Mouse (Mus musculus) kidney, embryonic 14.5 days (tissue): ENCODE data around the gene Tmprss11f. TPM values are rescaled to one million over a fixed set of nuclear protein-coding genes. Genes with fewer than 3 reads are reported as not detected.

ENCODE experiments used
- ATAC-seq: fragments of 200-750 bp; cut with Nextera tagmentation; 2 replicates; pipeline ENCODE4 v1.8.0; 2017; ENCODE audit warnings: moderate number of reproducible peaks, mild to moderate bottlenecking, moderate TSS enrichment, moderate library complexity; ENCODE audit not compliant: low FRiP score, low TSS enrichment
- H3K27ac ChIP-seq: fragments of 300-500 bp; sonication (generic); 2 replicates; pipeline ENCODE4 v1.5.1; 2014; ENCODE audit warnings: low read depth, mild to moderate bottlenecking, low read length, moderate library complexity, mixed read lengths
- H3K27me3 ChIP-seq: fragments of 300-500 bp; sonication (generic); 2 replicates; pipeline ENCODE4 v1.6.1; 2014; ENCODE audit warnings: mild to moderate bottlenecking, low read length; ENCODE audit not compliant: control insufficient read depth, insufficient read depth
- H3K36me3 ChIP-seq: fragments of 300-500 bp; sonication (generic); 2 replicates; pipeline ENCODE4 v1.6.1; 2014; ENCODE audit warnings: low read length, mixed read lengths; ENCODE audit not compliant: control insufficient read depth, insufficient read depth
- H3K4me1 ChIP-seq: fragments of 300-500 bp; sonication (generic); 2 replicates; pipeline ENCODE4 v1.6.1; 2014; ENCODE audit warnings: low read length, mixed read lengths; ENCODE audit not compliant: control insufficient read depth, insufficient read depth
- H3K4me2 ChIP-seq: fragments of 300-500 bp; sonication (generic); replicated peaks from 2 replicates; pipeline ENCODE4 v1.6.1; 2014; ENCODE audit warnings: low read depth, mild to moderate bottlenecking, low read length
- H3K4me3 ChIP-seq: fragments of 300-500 bp; sonication (generic); 2 replicates; pipeline ENCODE4 v1.5.1; 2014; ENCODE audit warnings: mild to moderate bottlenecking, low read length
- H3K9ac ChIP-seq: fragments of 300-500 bp; sonication (generic); 2 replicates; pipeline ENCODE4 v1.6.1; 2014; ENCODE audit warnings: low read depth, mild to moderate bottlenecking, low read length, moderate library complexity
- H3K9me3 ChIP-seq: fragments of 300-500 bp; sonication (generic); 2 replicates; pipeline ENCODE4 v1.6.1; 2016; ENCODE audit warnings: low read length; ENCODE audit not compliant: control insufficient read depth
- WGBS: fragments of 180-500 bp; shearing (Covaris S2); extraction: QIAGEN DNeasy Blood & Tissue Kit; methylation state at CpG from one replicate; pipeline ENCODE4 v1.1.7; 2014; 5-methylcytosine and 5-hydroxymethylcytosine counted together
- polyA plus RNA-seq: library from polyadenylated mRNA; unstranded; fragments of >200 nt; fragmentation: Nextera tagmentation; extraction: Ambion mirVana; gene quantifications from 2 replicates; pipeline ENCODE4 v1.2.1, GENCODE M21; 2014

Tmprss11f gene
- polyA plus RNA-seq, 1 experiment from 2014 or later: not detected

DNA sequence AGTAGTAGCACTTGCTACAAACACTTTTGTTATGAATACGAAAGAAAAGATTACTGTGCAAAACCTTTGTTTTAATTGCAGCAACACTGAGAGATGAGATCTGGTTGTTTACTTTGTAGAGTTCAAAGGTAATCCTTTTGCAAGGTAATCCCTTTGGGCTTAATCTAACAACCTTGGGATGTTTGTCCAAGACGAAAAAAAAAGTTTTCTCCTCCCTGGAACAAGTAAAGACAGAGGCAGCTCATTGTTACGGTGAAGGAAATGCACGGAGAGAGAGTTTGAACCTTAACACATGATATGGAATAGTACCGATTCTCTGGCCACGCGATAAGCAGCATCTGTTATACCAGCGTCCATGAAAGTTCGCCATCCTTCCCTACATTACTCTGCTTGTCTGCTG is 158.4 kb downstream of the Tmprss11f start:
- Histone ChIP-seq H3K9me3 (no peaks in the 10 kb centered on the region), H3K36me3 (no peaks in the 10 kb centered on the region), H3K27ac (no peak overlapping the region), H3K4me3 (no peak overlapping the region), H3K9ac (no peak overlapping the region), H3K4me2 (no peak overlapping the region), H3K4me1 (no peaks in the 10 kb centered on the region), H3K27me3 (no peaks in the 10 kb centered on the region)
- ATAC-seq: no peak
- WGBS: 79% methylated on average over 9 of the region's 9 CpGs

Other genes with a start within 250 kb of the Tmprss11f start
- not detected in 2 replicates for gene Tmprss11a, start 163.4 kb downstream of the Tmprss11f start, polyA plus RNA-seq
- gene Tmprss11g, start 113.8 kb downstream of the Tmprss11f start, polyA plus RNA-seq: not detected in 2 replicates
- not detected in 2 replicates for gene Tmprss11b, start 43.9 kb upstream of the Tmprss11f start, polyA plus RNA-seq
- gene Tmprss11e, start 113.4 kb upstream of the Tmprss11f start, polyA plus RNA-seq: not detected in 2 replicates
- gene Ythdc1, start 171.8 kb upstream of the Tmprss11f start, polyA plus RNA-seq: 56.6 and 58.2 TPM in 2 replicates